Mouse (Mus musculus) CH12.LX (cell line): ENCODE measurements around the gene Dcp1b.

Experiments
- BHLHE40 ChIP-seq: IDR thresholded peaks from 2 replicates; pipeline ENCODE4 v1.6.1; 2011; ENCODE audit warnings: mild to moderate bottlenecking, low read depth, low read length, improper control_type of control experiment
- CTCF ChIP-seq, 2 experiments: IDR thresholded peaks in 1 of 2; conservative IDR thresholded peaks in 1 of 2; 2 replicates each; pipeline ENCODE4 v1.5.1; 2011 to 2012; ENCODE audit warnings: low read depth in 2 of 2, low read length in 2 of 2, improper control_type of control experiment in 1 of 2, inconsistent platforms in 1 of 2, mild to moderate bottlenecking in 1 of 2, moderate library complexity in 1 of 2
- GABPA ChIP-seq: IDR thresholded peaks from 2 replicates; pipeline ENCODE4 v1.6.1; 2012; ENCODE audit warnings: low read depth, low read length, improper control_type of control experiment, inconsistent platforms; ENCODE audit not compliant: insufficient replicate concordance
- PAX5 ChIP-seq: IDR thresholded peaks from 2 replicates; pipeline ENCODE4 v1.6.1; 2012; ENCODE audit warnings: low read length, inconsistent platforms, mixed read lengths
- POLR2A ChIP-seq: IDR thresholded peaks from 2 replicates; pipeline ENCODE4 v1.6.1; 2011; ENCODE audit warnings: low read depth, mild to moderate bottlenecking, improper control_type of control experiment, low read length
- POLR2AphosphoS2 ChIP-seq: IDR thresholded peaks from 2 replicates; pipeline ENCODE4 v1.6.1; 2011; ENCODE audit warnings: low read depth, low read length, improper control_type of control experiment
- RCOR1 ChIP-seq: conservative IDR thresholded peaks from 2 replicates; pipeline ENCODE4 v1.6.1; 2012; ENCODE audit warnings: low read depth, mild to moderate bottlenecking, inconsistent platforms, low read length, improper control_type of control experiment
- SMC3 ChIP-seq: IDR thresholded peaks from 2 replicates; pipeline ENCODE4 v1.6.1; 2011; ENCODE audit warnings: low read depth, low read length, improper control_type of control experiment
- USF1 ChIP-seq: IDR thresholded peaks from 2 replicates; pipeline ENCODE4 v1.6.1; 2014; ENCODE audit warnings: low read depth, mild to moderate bottlenecking, inconsistent platforms, low read length, improper control_type of control experiment

DNA sequence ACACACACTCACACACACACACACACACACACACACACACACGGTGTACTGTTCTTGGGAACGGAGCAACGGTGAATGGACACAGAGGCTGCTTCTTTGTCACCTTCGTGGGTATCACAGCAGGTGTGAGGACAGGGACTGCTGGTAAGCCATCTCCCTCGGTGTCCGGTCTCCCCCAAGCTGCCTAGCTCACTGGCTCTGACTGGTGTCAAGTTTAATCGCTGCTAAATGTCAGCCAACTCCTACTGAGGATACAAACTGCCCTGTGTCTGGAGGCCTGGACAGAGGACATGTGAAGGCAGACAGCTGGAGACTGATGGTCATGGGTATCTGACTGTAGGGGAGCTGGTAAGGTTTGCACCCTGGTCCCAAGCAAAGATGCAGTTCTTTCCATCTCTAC lies 65.2 kb downstream of the Dcp1b start:
- TF ChIP-seq PAX5 = no peak
- TF ChIP-seq POLR2AphosphoS2 = no peak
- no peak for TF ChIP-seq CTCF (conservative IDR thresholded peaks at IDR 0.05 in 1 of 2, IDR thresholded peaks at IDR 0.05 in 1 of 2; ENCODE audit: low read depth in 2 of 2, low read length in 2 of 2)
- TF ChIP-seq POLR2A = no peak
- TF ChIP-seq RCOR1 = no peak
- TF ChIP-seq GABPA = no peak
- TF ChIP-seq SMC3 = no peak
- TF ChIP-seq USF1 = no peak
- no peak for TF ChIP-seq BHLHE40
